Mouse (Mus musculus): ENCODE data around the gene Xpnpep3. TPM values are rescaled to one million over a fixed set of nuclear protein-coding genes. Genes with fewer than 3 reads are reported as not detected.

Gene Xpnpep3
- polyA plus RNA-seq, 1 experiment = 10.7 TPM

GRCm38 (mm10) chr15:81461523-81461922, 61.6 kb downstream of the Xpnpep3 start:
- no peaks in the 10 kb centered on the region; the same call in 1 of the 2 replicates for H3K4me1 ChIP-seq (ENCODE audit: control insufficient read depth, insufficient read depth, low read length)
- TF ChIP-seq CTCF (conservative IDR thresholded peaks at IDR 0.05; ENCODE audit: insufficient read depth, insufficient read length, low read depth, low read length) (no peak; the same call in 1 of the 2 replicates), POLR2A (IDR thresholded peaks at IDR 0.05; ENCODE audit: low read depth, low read length) (no peak)
- 66% methylated on average over 7 of the region's 7 CpGs for WGBS
- H3K36me3 ChIP-seq (ENCODE audit: control insufficient read depth, insufficient read depth, low read length) = no peaks in the 10 kb centered on the region
- H3K27ac ChIP-seq (ENCODE audit: insufficient read depth, low read depth, low read length) = no peak overlapping the region
- no peak overlapping the region for H3K4me3 ChIP-seq (ENCODE audit: insufficient read depth, low read depth, low read length)
- H3K27me3 ChIP-seq (replicated peaks; ENCODE audit: control insufficient read depth, insufficient read depth, low read length) = no peaks in the 10 kb centered on the region
- no peak for DNase-seq

- no peak for DNase-seq
- no peaks in the 10 kb centered on the region for H3K27me3 ChIP-seq (replicated peaks; ENCODE audit: control insufficient read depth, insufficient read depth, low read length)
- H3K36me3 ChIP-seq (ENCODE audit: control insufficient read depth, insufficient read depth, low read length) = no peaks in the 10 kb centered on the region
- H3K4me1 ChIP-seq (ENCODE audit: control insufficient read depth, insufficient read depth, low read length) = peaks cover 3% of the 10 kb centered on the region; the same call in 1 of the 2 replicates
- 69% methylated on average over 12 of the region's 12 CpGs for WGBS
- TF ChIP-seq POLR2A (IDR thresholded peaks at IDR 0.05; ENCODE audit: low read depth, low read length) (no peak), CTCF (conservative IDR thresholded peaks at IDR 0.05; ENCODE audit: insufficient read depth, insufficient read length, low read depth, low read length) (no peak)
- peak overlapping the region; percentile 87 for H3K4me3 ChIP-seq (ENCODE audit: insufficient read depth, low read depth, low read length)
- H3K27ac ChIP-seq (ENCODE audit: insufficient read depth, low read depth, low read length) = peak overlapping the region; percentile 91
These were observed 65.2 kb downstream of the Xpnpep3 start for GRCm38 (mm10) chr15:81465016-81465660.

GRCm38 (mm10) chr15:81465901-81466737, 66.2 kb downstream of the Xpnpep3 start, which contains the start of gene Rbx1:
Gene Rbx1 (plus strand): TSS chr15:81466296.
- peak; percentile 99 for DNase-seq
- Histone ChIP-seq H3K36me3 (ENCODE audit: control insufficient read depth, insufficient read depth, low read length) (peaks cover 1% of the 10 kb centered on the region; the same call in 1 of the 2 replicates), H3K27me3 (replicated peaks; ENCODE audit: control insufficient read depth, insufficient read depth, low read length) (no peaks in the 10 kb centered on the region), H3K4me3 (ENCODE audit: insufficient read depth, low read depth, low read length) (peak within 1 kb of the TSS; percentile 93), H3K27ac (ENCODE audit: insufficient read depth, low read depth, low read length) (peak within 1 kb of the TSS; percentile 96), H3K4me1 (ENCODE audit: control insufficient read depth, insufficient read depth, low read length) (peaks cover 3% of the 10 kb centered on the region; the same call in 1 of the 2 replicates)
- under 1% methylated on average over 62 of the region's 62 CpGs for WGBS
- TF ChIP-seq POLR2A (IDR thresholded peaks at IDR 0.05; ENCODE audit: low read depth, low read length) (no peak), CTCF (conservative IDR thresholded peaks at IDR 0.05; ENCODE audit: insufficient read depth, insufficient read length, low read depth, low read length) (no peak)

GRCm38 (mm10) chr15:81466738-81467113, 66.8 kb downstream of the Xpnpep3 start:
- 0 out of 2 replicates have a peak overlapping the region, but pooled peaks have one; percentile 19 for H3K27ac ChIP-seq (ENCODE audit: insufficient read depth, low read depth, low read length)
- WGBS = under 1% methylated on average over 15 of the region's 15 CpGs
- no peaks in the 10 kb centered on the region for H3K27me3 ChIP-seq (replicated peaks; ENCODE audit: control insufficient read depth, insufficient read depth, low read length)
- H3K4me1 ChIP-seq (ENCODE audit: control insufficient read depth, insufficient read depth, low read length) = peaks cover 3% of the 10 kb centered on the region; the same call in 1 of the 2 replicates
- peaks cover 1% of the 10 kb centered on the region; the same call in 1 of the 2 replicates for H3K36me3 ChIP-seq (ENCODE audit: control insufficient read depth, insufficient read depth, low read length)
- DNase-seq = no peak
- peak overlapping the region; percentile 93 for H3K4me3 ChIP-seq (ENCODE audit: insufficient read depth, low read depth, low read length)
- TF ChIP-seq POLR2A (IDR thresholded peaks at IDR 0.05; ENCODE audit: low read depth, low read length) (peak; percentile 7), CTCF (conservative IDR thresholded peaks at IDR 0.05; ENCODE audit: insufficient read depth, insufficient read length, low read depth, low read length) (no peak)

- 58% methylated on average over 8 of the region's 8 CpGs for WGBS
- Histone ChIP-seq H3K4me3 (ENCODE audit: insufficient read depth, low read depth, low read length) (no peak overlapping the region), H3K4me1 (ENCODE audit: control insufficient read depth, insufficient read depth, low read length) (peaks cover 3% of the 10 kb centered on the region; the same call in 1 of the 2 replicates), H3K27me3 (replicated peaks; ENCODE audit: control insufficient read depth, insufficient read depth, low read length) (no peaks in the 10 kb centered on the region), H3K36me3 (ENCODE audit: control insufficient read depth, insufficient read depth, low read length) (peaks cover 1% of the 10 kb centered on the region; the same call in 1 of the 2 replicates), H3K27ac (ENCODE audit: insufficient read depth, low read depth, low read length) (no peak overlapping the region)
- TF ChIP-seq CTCF (conservative IDR thresholded peaks at IDR 0.05; ENCODE audit: insufficient read depth, insufficient read length, low read depth, low read length) (no peak), POLR2A (IDR thresholded peaks at IDR 0.05; ENCODE audit: low read depth, low read length) (no peak)
- DNase-seq = no peak
These were observed 70.8 kb downstream of the Xpnpep3 start for GRCm38 (mm10) chr15:81470735-81471134.

- peaks cover 3% of the 10 kb centered on the region; the same call in 1 of the 2 replicates for H3K4me1 ChIP-seq (ENCODE audit: control insufficient read depth, insufficient read depth, low read length)
- 90% methylated on average over 5 of the region's 5 CpGs for WGBS
- no peak for DNase-seq
- no peaks in the 10 kb centered on the region for H3K27me3 ChIP-seq (replicated peaks; ENCODE audit: control insufficient read depth, insufficient read depth, low read length)
- no peak overlapping the region for H3K27ac ChIP-seq (ENCODE audit: insufficient read depth, low read depth, low read length)
- H3K4me3 ChIP-seq (ENCODE audit: insufficient read depth, low read depth, low read length) = no peak overlapping the region
- peaks cover 1% of the 10 kb centered on the region; the same call in 1 of the 2 replicates for H3K36me3 ChIP-seq (ENCODE audit: control insufficient read depth, insufficient read depth, low read length)
- no peak for TF ChIP-seq POLR2A (IDR thresholded peaks at IDR 0.05; ENCODE audit: low read depth, low read length)
- TF ChIP-seq CTCF (conservative IDR thresholded peaks at IDR 0.05; ENCODE audit: insufficient read depth, insufficient read length, low read depth, low read length) = no peak
These were observed 72.3 kb downstream of the Xpnpep3 start for GRCm38 (mm10) chr15:81472256-81472655.

All from kidney, adult 2 months (tissue).